Mouse (Mus musculus) lung, adult 2 months (tissue): ENCODE results near the gene AU018091.

Experiments used
- CTCF ChIP-seq: fragments of 200-500 bp; IDR thresholded peaks from 2 replicates; pipeline ENCODE4 v1.5.1; 2011; ENCODE audit warnings: mild to moderate bottlenecking, low read length, control low read depth; ENCODE audit not compliant: insufficient read depth
- POLR2A ChIP-seq: fragments of 200-500 bp; IDR thresholded peaks from 2 replicates; pipeline ENCODE4 v1.6.1; 2011; ENCODE audit warnings: low read depth, mild to moderate bottlenecking, control low read depth, low read length, borderline replicate concordance; ENCODE audit errors: extremely low read depth

DNA sequence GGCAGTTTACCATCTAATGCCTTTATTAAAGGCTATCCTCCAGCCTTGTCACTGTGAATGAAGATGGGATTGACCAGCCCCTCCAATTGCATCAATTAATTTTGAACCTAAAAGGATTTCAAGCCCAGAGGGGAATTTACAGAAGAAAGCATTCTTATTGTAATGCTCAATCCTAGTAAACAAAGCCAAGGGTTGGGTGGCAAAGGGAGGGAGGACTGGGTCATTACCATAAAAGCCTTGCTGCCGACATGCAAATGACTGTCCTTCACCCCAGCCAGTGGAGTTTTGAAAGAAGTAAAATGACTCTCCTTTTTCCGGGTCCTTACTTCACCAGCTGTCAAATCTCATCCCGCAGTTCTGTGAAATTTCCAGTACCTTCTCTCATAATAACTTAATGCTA, 44.6 kb upstream of the AU018091 start:
- TF ChIP-seq POLR2A (no peak), CTCF (no peak)
